Mouse (Mus musculus) heart, embryonic 11.5 days (tissue): Measurements from ENCODE around the gene Fmod. TPM values are rescaled to one million over a fixed set of nuclear protein-coding genes. Genes with fewer than 3 reads are reported as not detected.

Source experiments
- ATAC-seq: fragments of 200-750 bp; cut with Nextera tagmentation; replicated peaks from 2 replicates; pipeline ENCODE4 v1.8.0; 2017; ENCODE audit warnings: moderate library complexity; ENCODE audit not compliant: insufficient number of reproducible peaks, low FRiP score, low TSS enrichment
- H3K27ac ChIP-seq: fragments of 300-500 bp; sonication (generic); 2 replicates; pipeline ENCODE4 v1.5.1; 2014; ENCODE audit warnings: mild to moderate bottlenecking, low read depth, low read length
- H3K27me3 ChIP-seq: fragments of 300-500 bp; sonication (generic); 2 replicates; pipeline ENCODE4 v1.6.1; 2014; ENCODE audit warnings: mild to moderate bottlenecking, low read length, mixed read lengths; ENCODE audit not compliant: control insufficient read depth, insufficient read depth
- H3K36me3 ChIP-seq: fragments of 300-500 bp; sonication (generic); 2 replicates; pipeline ENCODE4 v1.6.1; 2014; ENCODE audit warnings: mild to moderate bottlenecking, low read length, moderate library complexity, mixed read lengths; ENCODE audit not compliant: control insufficient read depth, insufficient read depth
- H3K4me1 ChIP-seq: fragments of 300-500 bp; sonication (generic); 2 replicates; pipeline ENCODE4 v1.6.1; 2014; ENCODE audit warnings: low read length; ENCODE audit not compliant: control insufficient read depth, insufficient read depth
- H3K4me2 ChIP-seq: fragments of 300-500 bp; sonication (generic); 2 replicates; pipeline ENCODE4 v1.6.1; 2014; ENCODE audit warnings: mild to moderate bottlenecking, moderate library complexity
- H3K4me3 ChIP-seq: fragments of 300-500 bp; sonication (generic); 2 replicates; pipeline ENCODE4 v1.5.1; 2014; ENCODE audit warnings: low read depth, low read length
- H3K9ac ChIP-seq: fragments of 300-500 bp; sonication (generic); 2 replicates; pipeline ENCODE4 v1.6.1; 2014; ENCODE audit warnings: mild to moderate bottlenecking, low read depth, low read length, moderate library complexity
- H3K9me3 ChIP-seq: fragments of 300-500 bp; sonication (generic); replicated peaks from 2 replicates; pipeline ENCODE4 v1.6.1; 2016; ENCODE audit warnings: low read length; ENCODE audit not compliant: control insufficient read depth
- WGBS: fragments of 180-500 bp; shearing (Covaris S2); extraction: QIAGEN DNeasy Blood & Tissue Kit; methylation state at CpG from one replicate; pipeline ENCODE4 v1.1.7; 2014; ENCODE audit not compliant: insufficient replicate concordance; 5-methylcytosine and 5-hydroxymethylcytosine counted together
- polyA plus RNA-seq: library from polyadenylated mRNA; unstranded; fragments of >200 nt; fragmentation: Nextera tagmentation; extraction: Ambion mirVana; gene quantifications from 2 replicates; pipeline ENCODE4 v1.2.1, GENCODE M21; 2014

The Fmod gene
- polyA plus RNA-seq, result 10.6 and 13.4 TPM in 2 replicates

DNA sequence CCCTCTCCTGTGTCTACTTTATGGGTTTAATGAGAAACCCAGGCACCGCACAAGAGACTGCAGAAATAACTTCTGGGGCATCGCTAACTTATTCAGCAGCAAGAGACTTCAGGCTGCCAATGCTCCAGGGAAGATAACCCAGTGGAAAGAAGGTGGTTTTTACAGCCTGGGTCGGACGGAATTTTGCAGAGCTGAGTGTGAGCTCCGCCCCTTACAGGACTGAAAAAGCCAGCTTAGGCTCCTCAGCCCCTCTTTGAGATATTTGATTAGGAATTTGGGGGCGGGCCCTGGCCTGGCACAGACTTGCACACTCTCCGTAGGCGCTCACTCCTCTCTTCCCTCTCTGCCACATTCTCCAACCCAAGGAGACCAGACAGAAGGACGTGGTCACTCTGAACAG is at the start of gene Fmod:
Gene Fmod (plus strand): TSS at position 83 of the 400 bp plus-strand sequence.
- H3K4me2 ChIP-seq, result peak within 1 kb of the TSS; percentile 51
- no peaks in the 10 kb centered on the region for H3K36me3 ChIP-seq
- H3K27ac ChIP-seq, result peak within 1 kb of the TSS; percentile 7; the same call in 1 of the 2 replicates
- no peak within 1 kb of the TSS; the same call in 1 of the 2 replicates for H3K4me3 ChIP-seq
- WGBS, result 22% methylated on average over 9 of the region's 9 CpGs
- H3K9me3 ChIP-seq, result no peaks in the 10 kb centered on the region
- peak within 1 kb of the TSS; percentile 46; the same call in 1 of the 2 replicates for H3K9ac ChIP-seq
- no peak for ATAC-seq
- H3K4me1 ChIP-seq, result peaks cover 11% of the 10 kb centered on the region
- H3K27me3 ChIP-seq, result no peaks in the 10 kb centered on the region

DNA sequence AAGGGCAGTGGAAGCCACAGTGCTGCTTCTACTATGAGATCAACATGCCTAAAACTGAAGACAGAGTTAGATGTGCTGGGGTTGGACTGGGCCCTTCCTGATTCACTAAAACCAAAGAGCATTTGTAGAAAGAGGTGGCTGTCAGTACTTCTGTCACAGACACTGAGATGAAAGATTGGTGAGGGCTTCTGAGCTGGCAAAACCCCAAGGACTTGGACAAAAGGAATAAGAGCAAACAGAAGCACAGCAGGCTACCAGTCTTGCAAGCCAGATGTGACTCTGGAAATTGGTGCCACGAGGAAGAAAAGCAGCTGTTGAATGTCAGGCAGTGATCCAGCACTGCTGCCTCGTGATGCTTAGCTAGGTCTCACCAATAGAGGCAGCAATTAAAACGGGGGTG is 48.2 kb upstream of the Fmod start:
- no peaks in the 10 kb centered on the region for H3K27me3 ChIP-seq
- 17% methylated on average over 3 of the region's 3 CpGs for WGBS

DNA sequence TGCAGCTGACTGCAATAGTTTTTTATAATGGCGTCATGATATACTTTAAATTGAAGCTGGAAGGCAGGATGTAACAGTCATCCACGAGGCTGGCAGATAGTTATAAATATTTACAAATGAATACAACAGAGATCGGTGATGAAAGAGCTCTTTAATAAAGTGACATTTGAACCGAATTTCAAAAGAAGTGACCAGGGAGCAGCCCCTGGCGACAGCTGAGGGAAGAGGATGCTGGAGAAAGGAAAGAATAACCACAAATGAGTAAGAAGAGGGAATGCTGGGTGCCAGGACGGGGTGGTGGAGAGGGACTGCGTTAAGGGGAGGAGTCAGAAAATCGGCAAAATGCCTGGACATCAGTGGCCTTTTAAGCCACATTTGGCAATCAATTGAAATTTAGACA is 45.8 kb upstream of the Fmod start:
- Histone ChIP-seq H3K9me3 (no peaks in the 10 kb centered on the region), H3K27ac (no peak overlapping the region), H3K27me3 (no peaks in the 10 kb centered on the region), H3K4me1 (no peaks in the 10 kb centered on the region; the same call in 1 of the 2 replicates), H3K36me3 (no peaks in the 10 kb centered on the region), H3K4me2 (no peak overlapping the region), H3K4me3 (no peak overlapping the region), H3K9ac (no peak overlapping the region)
- ATAC-seq, result no peak
- WGBS, result 67% methylated on average over 8 of the region's 8 CpGs

More for the DNA sequence above, 48.2 kb upstream of the Fmod start:
- H3K4me3 ChIP-seq, result no peak overlapping the region
- H3K4me1 ChIP-seq, result no peaks in the 10 kb centered on the region; the same call in 1 of the 2 replicates
- no peaks in the 10 kb centered on the region for H3K9me3 ChIP-seq
- no peaks in the 10 kb centered on the region for H3K36me3 ChIP-seq
- H3K27ac ChIP-seq, result no peak overlapping the region
- H3K4me2 ChIP-seq, result no peak overlapping the region
- H3K9ac ChIP-seq, result no peak overlapping the region
- ATAC-seq, result no peak

DNA sequence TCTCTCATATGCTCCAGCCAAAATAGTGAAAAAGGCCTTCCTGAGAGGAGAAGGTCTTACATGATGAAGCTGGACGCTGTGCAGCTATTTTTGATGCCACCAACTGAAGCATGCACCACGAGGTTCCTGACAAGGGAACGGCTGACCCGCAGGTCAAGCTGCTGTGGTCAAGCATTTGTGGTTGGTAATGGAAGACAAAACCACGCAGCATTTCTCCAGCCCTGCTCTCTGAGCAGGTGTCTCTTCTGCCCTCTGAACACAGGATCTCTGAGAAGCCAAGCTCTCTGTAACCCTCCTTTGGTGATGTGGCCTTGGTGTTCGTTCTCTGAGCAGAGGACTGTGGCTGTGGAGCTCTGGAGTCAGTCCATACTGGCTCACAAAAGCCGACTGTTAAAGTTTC is 31.6 kb upstream of the Fmod start:
- Histone ChIP-seq H3K36me3 (no peaks in the 10 kb centered on the region), H3K4me3 (no peak overlapping the region), H3K27me3 (no peaks in the 10 kb centered on the region), H3K4me2 (no peak overlapping the region), H3K27ac (no peak overlapping the region), H3K4me1 (no peaks in the 10 kb centered on the region), H3K9me3 (no peaks in the 10 kb centered on the region), H3K9ac (no peak overlapping the region)
- 62% methylated on average over 7 of the region's 7 CpGs for WGBS
- no peak for ATAC-seq

DNA sequence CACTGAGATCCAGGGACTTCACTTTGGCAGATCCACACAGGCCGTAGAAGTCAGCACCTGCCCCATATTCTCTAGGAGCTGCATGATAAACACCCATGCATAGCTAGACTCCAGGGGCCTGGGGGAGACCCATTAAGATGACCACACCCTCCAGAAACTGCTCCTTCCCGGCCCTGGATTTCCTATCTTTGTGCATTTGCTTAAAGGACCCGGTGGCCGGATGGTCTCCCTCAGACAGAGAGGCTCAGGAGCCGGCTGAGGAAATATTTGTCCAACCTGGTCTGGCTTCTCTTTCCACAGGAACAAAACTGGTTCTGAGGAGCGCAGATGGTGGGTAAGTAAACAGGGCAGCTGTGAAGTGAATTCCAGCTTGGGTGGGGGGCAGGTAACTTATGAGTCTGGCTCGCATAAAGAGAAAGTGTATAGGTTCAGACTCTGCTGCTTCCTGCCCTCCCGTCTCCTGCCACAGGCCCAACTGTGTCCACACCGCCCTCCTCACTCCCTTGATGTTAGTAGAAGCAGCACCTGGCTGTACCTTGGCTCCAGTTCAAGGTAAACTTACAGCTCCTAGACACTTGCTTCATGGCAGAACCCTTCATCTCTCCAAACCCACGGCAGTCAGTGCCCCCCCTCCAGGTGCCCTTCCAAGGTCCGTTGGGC is 30.8 kb upstream of the Fmod start:
- Histone ChIP-seq H3K4me1 (no peaks in the 10 kb centered on the region), H3K9me3 (no peaks in the 10 kb centered on the region), H3K4me3 (no peak overlapping the region), H3K9ac (no peak overlapping the region), H3K27me3 (no peaks in the 10 kb centered on the region), H3K27ac (no peak overlapping the region), H3K36me3 (no peaks in the 10 kb centered on the region), H3K4me2 (no peak overlapping the region)
- WGBS, result 77% methylated on average over 11 of the region's 11 CpGs
- no peak for ATAC-seq

DNA sequence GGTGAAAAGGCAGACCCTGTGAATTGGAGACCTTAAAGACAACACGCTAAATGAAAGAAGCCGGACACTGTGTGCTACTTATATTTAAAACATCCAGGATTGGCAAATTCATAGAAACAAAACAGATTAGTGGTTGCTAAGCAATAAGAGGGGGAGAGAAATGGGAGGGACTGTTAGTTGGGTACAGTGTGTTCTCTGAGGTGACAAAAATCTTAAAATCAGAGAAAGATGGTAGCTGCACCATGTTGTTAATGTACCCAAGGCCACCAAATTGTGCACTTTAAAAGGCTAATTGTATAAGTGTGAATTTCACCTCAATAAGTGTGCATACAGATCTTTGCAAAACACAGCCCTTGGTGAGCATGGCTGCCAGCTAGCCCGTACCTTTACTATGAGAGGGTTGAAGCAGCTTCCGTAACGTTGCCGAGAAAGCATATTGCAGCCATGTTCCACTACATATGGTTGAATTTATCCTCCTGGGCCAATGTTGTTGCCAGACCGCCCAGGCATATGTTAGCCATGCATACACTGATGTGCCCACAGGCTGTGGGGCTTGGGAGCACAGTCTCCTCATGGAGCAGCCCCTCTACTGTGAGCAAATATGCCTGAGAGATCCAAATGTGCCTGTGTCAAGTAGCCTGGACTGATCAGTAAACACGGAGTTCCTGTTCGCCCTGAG is 12.6 kb upstream of the Fmod start:
- WGBS, result 85% methylated on average over 9 of the region's 9 CpGs
- H3K9me3 ChIP-seq, result no peaks in the 10 kb centered on the region
- H3K36me3 ChIP-seq, result no peaks in the 10 kb centered on the region
- no peak for ATAC-seq
- no peak overlapping the region for H3K27ac ChIP-seq
- no peaks in the 10 kb centered on the region for H3K27me3 ChIP-seq
- H3K4me3 ChIP-seq, result no peak overlapping the region
- no peaks in the 10 kb centered on the region for H3K4me1 ChIP-seq
- no peak overlapping the region for H3K4me2 ChIP-seq
- no peak overlapping the region for H3K9ac ChIP-seq

DNA sequence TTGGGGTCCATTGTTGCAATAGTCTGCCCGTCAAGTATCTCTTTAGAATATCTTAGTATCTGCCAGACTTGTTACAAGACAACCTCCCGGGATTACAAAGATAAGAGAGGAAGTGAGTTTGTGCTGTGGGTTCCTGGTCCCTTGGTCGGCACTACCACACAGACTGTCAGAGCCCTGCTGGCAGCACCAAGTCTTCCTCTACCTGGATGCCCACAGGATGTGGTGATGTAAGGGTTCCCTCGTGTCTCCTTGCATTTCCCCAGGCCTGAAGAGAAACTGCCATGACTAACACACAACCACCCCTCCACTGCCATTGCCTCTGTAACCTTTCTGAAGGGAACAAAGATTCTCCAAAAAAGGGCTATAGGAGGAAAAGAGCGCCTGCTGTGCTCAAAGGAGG is 11.1 kb upstream of the Fmod start:
- no peaks in the 10 kb centered on the region for H3K4me1 ChIP-seq
- no peaks in the 10 kb centered on the region for H3K27me3 ChIP-seq
- H3K4me3 ChIP-seq, result no peak overlapping the region
- H3K27ac ChIP-seq, result no peak overlapping the region
- no peaks in the 10 kb centered on the region for H3K36me3 ChIP-seq
- H3K4me2 ChIP-seq, result no peak overlapping the region
- no peak overlapping the region for H3K9ac ChIP-seq
- whole genome bisulfite sequencing, result 45% methylated on average over 5 of the region's 5 CpGs
- no peaks in the 10 kb centered on the region for H3K9me3 ChIP-seq
- no peak for ATAC-seq

DNA sequence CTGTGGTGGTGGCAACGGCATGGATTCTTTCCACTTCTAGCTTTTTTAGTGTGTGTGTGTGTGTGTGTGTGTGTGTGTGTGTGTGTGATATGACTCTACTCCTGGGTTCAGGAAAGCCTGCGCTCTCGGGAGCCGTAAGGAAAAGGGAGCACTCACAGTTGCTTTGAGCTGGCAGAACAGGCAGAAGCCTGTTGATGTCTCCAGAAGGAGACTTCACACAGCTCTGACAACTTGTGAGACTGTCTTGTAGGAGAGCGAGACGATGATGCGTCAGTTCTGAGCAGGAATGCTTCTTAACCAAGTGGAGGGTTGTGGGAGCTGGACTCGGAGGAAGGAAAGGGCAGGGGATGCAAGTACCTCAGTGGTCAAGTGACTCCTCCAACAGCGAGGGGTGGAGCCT is 10.3 kb upstream of the Fmod start:
- Histone ChIP-seq H3K4me1 (no peaks in the 10 kb centered on the region), H3K9ac (no peak overlapping the region), H3K9me3 (no peaks in the 10 kb centered on the region), H3K4me3 (no peak overlapping the region), H3K4me2 (no peak overlapping the region), H3K27ac (no peak overlapping the region), H3K27me3 (no peaks in the 10 kb centered on the region), H3K36me3 (no peaks in the 10 kb centered on the region)
- WGBS, result 86% methylated on average over 9 of the region's 9 CpGs
- ATAC-seq, result no peak
